Mouse (Mus musculus) G1E (cell line): Measurements from ENCODE around the gene Ankrd31. TPM values are rescaled to one million over a fixed set of nuclear protein-coding genes. Genes with fewer than 3 reads are reported as not detected.
"Not testable (repeated sequence)": the region's sequence is repeated elsewhere in the genome, so short reads cannot be mapped to it uniquely, and the experiment has no call there.

ENCODE experiments used
- ATAC-seq: 2 replicates; pipeline ENCODE4 v1.8.0; 2016; ENCODE audit warnings: mild to moderate bottlenecking; ENCODE audit not compliant: insufficient number of reproducible peaks, poor library complexity, low FRiP score, severe bottlenecking; ENCODE audit errors: extremely low read depth
- DNase-seq: peaks from one replicate; pipeline ENCODE4 v3.0.0; 2012; ENCODE audit warnings: low spot score
- H3K27me3 ChIP-seq: 2 replicates; pipeline ENCODE4 v1.6.1; 2012; ENCODE audit warnings: mild to moderate bottlenecking, low read length, inconsistent platforms; ENCODE audit not compliant: insufficient read depth
- H3K36me3 ChIP-seq: replicated peaks from 2 replicates; pipeline ENCODE3; 2012; ENCODE audit warnings: mild to moderate bottlenecking, inconsistent platforms
- H3K4me1 ChIP-seq: 2 replicates; pipeline ENCODE4 v1.6.1; 2012; ENCODE audit warnings: low read depth, low read length, inconsistent platforms, mixed read lengths; ENCODE audit not compliant: insufficient read depth
- H3K4me3 ChIP-seq: 2 replicates; pipeline ENCODE4 v1.5.1; 2012; ENCODE audit warnings: low read depth, mild to moderate bottlenecking, inconsistent platforms, low read length, moderate library complexity, mixed read lengths
- H3K9me3 ChIP-seq: replicated peaks from 2 replicates; pipeline ENCODE4 v1.6.1; 2012; ENCODE audit warnings: inconsistent platforms
- CTCF ChIP-seq: IDR thresholded peaks from 2 replicates; pipeline ENCODE4 v1.5.1; 2012; ENCODE audit warnings: low read depth, low read length, inconsistent platforms, mixed read lengths
- GATA1 ChIP-seq: IDR thresholded peaks from 2 replicates; pipeline ENCODE4 v1.6.1; 2012; ENCODE audit warnings: borderline replicate concordance, low read length, inconsistent platforms, mixed read lengths
- GATA2 ChIP-seq: IDR thresholded peaks from 2 replicates; pipeline ENCODE4 v1.6.1; 2012; ENCODE audit warnings: low read depth, low read length, inconsistent platforms, borderline replicate concordance
- POLR2AphosphoS5 ChIP-seq: IDR thresholded peaks from 2 replicates; pipeline ENCODE4 v1.6.1; 2012; ENCODE audit warnings: low read depth, low read length, inconsistent platforms; ENCODE audit not compliant: insufficient replicate concordance
- TAL1 ChIP-seq: conservative IDR thresholded peaks from 2 replicates; pipeline ENCODE4 v1.6.1; 2012; ENCODE audit warnings: low read depth, low read length, inconsistent platforms, mixed read lengths
- polyA plus RNA-seq: library from polyadenylated mRNA; stranded (reverse); fragments of >175 nt; gene quantifications from 2 replicates; pipeline ENCODE4 v1.2.3, GENCODE M21; 2012
- total RNA-seq, 2 experiments: library from RNA; stranded (forward) in 1 of 2; stranded (reverse) in 1 of 2; fragments of 200-1000 nt in 1 of 2; fragments of >200 nt in 1 of 2; fragmentation: Nextera tagmentation in 1 of 2; gene quantifications; 2 replicates each; pipeline ENCODE4 v1.2.3; 2014 to 2017

Gene Ankrd31
- total and polyA plus RNA-seq, 3 experiments: 0.05 TPM; not detected in 2

- no peak for ATAC-seq
- TF ChIP-seq TAL1 (no peak), CTCF (no peak), GATA2 (no peak), GATA1 (no peak), POLR2AphosphoS5 (no peak)
- Histone ChIP-seq H3K27me3 (peaks cover 10% of the 10 kb centered on the region), H3K9me3 (no peaks in the 10 kb centered on the region), H3K4me1 (no peaks in the 10 kb centered on the region), H3K4me3 (no peak overlapping the region), H3K36me3 (no peaks in the 10 kb centered on the region)
- DNase-seq: no peak
These were observed 184.7 kb downstream of the Ankrd31 start for GRCm38 (mm10) chr13:96932745-96933144.

DNA sequence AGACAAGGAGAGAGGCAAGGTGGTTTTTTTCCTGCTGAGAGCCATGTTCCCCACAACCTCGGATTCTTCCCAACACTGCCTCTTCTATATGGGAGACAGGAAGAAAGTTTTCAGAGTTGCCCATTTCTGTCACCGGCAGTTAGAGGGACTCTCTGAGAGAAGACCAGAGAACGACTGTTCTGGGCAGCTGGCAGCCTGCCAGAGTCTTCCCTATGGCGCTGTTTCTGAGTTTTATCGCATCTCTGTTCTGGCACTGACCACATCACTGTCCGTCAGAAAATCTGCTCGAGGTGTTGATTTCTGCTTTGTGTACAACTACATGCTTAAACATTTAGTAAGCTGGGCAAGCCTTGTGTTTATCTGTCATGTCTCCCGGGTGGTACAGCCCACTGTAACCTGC, 185.3 kb downstream of the Ankrd31 start:
- no peak overlapping the region for H3K4me3 ChIP-seq
- H3K9me3 ChIP-seq: no peaks in the 10 kb centered on the region
- no peaks in the 10 kb centered on the region for H3K36me3 ChIP-seq
- no peak for DNase-seq
- peaks cover 10% of the 10 kb centered on the region for H3K27me3 ChIP-seq
- TF ChIP-seq GATA1 (no peak), CTCF (no peak), TAL1 (no peak), POLR2AphosphoS5 (no peak), GATA2 (no peak)
- no peaks in the 10 kb centered on the region for H3K4me1 ChIP-seq
- no peak for ATAC-seq

DNA sequence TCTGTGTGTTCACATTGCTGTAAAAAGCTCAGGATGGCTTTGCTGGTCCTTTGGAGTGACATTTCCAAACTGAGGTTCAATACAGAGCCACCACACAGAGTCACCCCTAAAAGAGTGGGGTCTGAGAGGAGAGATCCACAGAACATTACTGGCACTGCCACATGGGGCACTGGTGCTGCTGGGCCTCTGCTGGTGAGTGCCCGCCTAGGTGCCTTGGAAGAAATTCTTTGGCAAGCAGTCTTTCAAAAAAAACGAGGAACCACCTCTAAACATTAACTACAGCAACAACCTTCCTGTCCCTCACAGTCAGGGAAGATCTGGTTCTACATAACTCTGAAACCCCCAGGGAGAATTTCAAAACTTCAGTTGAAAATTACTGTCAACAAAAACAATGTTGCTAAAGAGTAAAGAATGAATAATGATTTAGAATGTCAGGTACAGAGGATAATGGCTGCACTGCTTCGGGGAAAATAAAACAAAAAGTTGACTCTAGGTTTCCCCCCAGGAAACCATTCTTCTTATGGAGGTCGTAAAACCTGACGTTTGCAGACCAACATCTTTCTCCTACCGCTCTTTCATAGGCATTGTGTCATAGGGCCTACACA, 188.2 kb downstream of the Ankrd31 start:
- TF ChIP-seq GATA2 (no peak), GATA1 (no peak), TAL1 (no peak), POLR2AphosphoS5 (no peak), CTCF (no peak)
- no peaks in the 10 kb centered on the region for H3K4me1 ChIP-seq
- ATAC-seq: no peak

DNA sequence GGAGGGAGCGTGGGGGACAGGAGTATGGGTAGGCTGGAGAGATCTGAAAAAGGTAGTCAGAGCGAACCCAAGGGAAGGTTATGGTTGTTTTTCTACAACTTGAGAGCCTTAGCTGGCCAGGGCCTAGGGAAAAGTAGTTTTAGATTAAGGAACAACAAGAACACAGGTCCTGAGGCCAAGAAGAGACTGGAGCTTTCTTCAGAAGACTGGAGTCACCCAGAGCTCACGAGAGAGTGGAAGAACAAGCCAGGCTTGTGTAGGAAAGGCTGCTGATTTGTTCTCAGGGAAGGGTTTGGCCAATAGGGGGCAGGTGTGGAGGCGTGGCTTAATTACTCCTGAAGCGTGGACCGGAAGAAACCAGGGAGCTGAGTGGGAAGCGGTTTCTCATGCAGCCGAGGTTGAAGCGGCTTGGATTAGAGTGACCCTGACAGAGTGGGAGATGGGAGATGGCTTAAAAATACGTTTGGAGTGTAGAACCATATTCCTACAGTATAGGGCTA, 189.0 kb downstream of the Ankrd31 start:
- Histone ChIP-seq H3K4me1 (no peaks in the 10 kb centered on the region), H3K27me3 (peaks cover 21% of the 10 kb centered on the region), H3K36me3 (no peaks in the 10 kb centered on the region), H3K4me3 (no peak overlapping the region), H3K9me3 (no peaks in the 10 kb centered on the region)
- DNase-seq (no peak), ATAC-seq (no peak)
- TF ChIP-seq POLR2AphosphoS5 (no peak), GATA1 (no peak), CTCF (no peak), GATA2 (no peak), TAL1 (no peak)

More for the DNA sequence above, 188.2 kb downstream of the Ankrd31 start:
- no peaks in the 10 kb centered on the region for H3K9me3 ChIP-seq
- DNase-seq: no peak
- H3K4me3 ChIP-seq: no peak overlapping the region
- no peaks in the 10 kb centered on the region for H3K36me3 ChIP-seq
- peaks cover 17% of the 10 kb centered on the region for H3K27me3 ChIP-seq

DNA sequence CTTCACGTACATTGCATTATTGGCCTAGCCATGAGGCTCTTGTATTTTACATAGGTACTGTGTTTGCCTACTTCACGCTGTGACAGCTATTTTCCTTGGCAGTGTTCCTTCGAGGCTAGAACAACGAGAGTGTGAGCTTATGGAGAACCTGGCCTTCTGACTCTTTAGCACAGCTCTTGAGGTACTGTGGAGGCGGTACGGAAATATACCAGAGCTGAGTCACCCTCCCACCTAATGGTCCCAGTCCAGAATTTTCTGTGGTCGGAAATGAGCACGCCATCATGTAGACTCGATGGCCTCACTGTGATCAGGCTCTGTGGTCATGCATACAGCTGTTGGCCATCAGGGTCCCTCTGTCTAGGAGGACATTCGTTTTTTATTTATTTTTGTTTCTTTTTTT, 191.6 kb downstream of the Ankrd31 start:
- DNase-seq (no peak), ATAC-seq (no peak)
- Histone ChIP-seq H3K4me1 (no peaks in the 10 kb centered on the region), H3K9me3 (no peaks in the 10 kb centered on the region), H3K4me3 (no peak overlapping the region), H3K36me3 (no peaks in the 10 kb centered on the region), H3K27me3 (peaks cover 35% of the 10 kb centered on the region)
- TF ChIP-seq GATA1 (no peak), TAL1 (no peak), CTCF (no peak), POLR2AphosphoS5 (no peak), GATA2 (no peak)

DNA sequence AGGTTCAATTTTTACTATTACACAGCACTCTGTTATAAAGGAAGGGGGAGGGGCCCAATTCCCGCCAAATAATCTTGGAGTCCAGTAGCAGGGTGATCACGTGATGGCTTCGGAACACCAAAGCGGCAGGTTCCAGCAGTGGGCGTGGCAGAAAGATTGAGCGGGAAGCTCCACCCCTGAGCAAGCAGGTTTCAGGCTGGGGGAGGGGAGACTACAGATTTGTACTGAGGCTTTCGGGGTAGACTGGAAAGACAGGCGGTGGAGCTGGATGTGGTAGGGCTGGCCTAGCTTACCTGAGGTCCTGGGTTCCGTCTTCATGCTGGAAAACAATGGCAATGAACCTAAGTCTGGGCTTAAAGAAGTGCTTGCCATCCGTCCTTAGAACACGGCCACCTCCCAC, 193.4 kb downstream of the Ankrd31 start:
- H3K9me3 ChIP-seq, H3K4me1 ChIP-seq, ATAC-seq, DNase-seq, H3K4me3 ChIP-seq, H3K36me3 ChIP-seq: not testable (repeated sequence)
- peaks cover 37% of the 10 kb centered on the region for H3K27me3 ChIP-seq

DNA sequence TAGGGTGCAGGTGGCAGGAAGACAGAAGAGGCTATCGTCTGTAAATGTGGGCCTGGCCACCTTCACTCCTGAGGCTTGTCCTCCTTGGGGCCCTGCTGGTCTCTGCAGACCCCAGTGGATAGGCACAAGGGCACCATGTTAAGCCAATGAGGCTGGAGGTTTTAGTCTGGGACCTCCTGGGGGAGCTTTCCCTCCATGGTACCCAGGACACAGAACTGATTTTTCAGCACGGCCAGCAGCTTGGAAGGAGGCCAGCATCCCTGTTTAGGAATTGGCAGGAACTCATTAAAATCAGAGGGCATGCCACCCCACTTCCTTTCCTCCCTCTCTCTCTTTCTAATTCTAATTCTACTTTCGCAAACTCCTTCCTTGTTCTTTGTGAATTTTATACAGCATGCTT, 195.5 kb downstream of the Ankrd31 start:
- TF ChIP-seq CTCF: no peak
- TF ChIP-seq TAL1: no peak
- Histone ChIP-seq H3K36me3 (no peaks in the 10 kb centered on the region), H3K4me1 (no peaks in the 10 kb centered on the region), H3K9me3 (no peaks in the 10 kb centered on the region), H3K4me3 (no peak overlapping the region), H3K27me3 (peaks cover 37% of the 10 kb centered on the region)
- ATAC-seq (no peak), DNase-seq (no peak)
